Mouse (Mus musculus) heart, embryonic 14.5 days (tissue): ENCODE data around the gene Mlycd. TPM values are rescaled to one million over a fixed set of nuclear protein-coding genes. Genes with fewer than 3 reads are reported as not detected.

ENCODE experiments used
- ATAC-seq: fragments of 200-750 bp; cut with Nextera tagmentation; 2 replicates; pipeline ENCODE4 v1.8.0; 2017; ENCODE audit warnings: low read depth, moderate TSS enrichment; ENCODE audit not compliant: insufficient number of reproducible peaks, insufficient read depth, low FRiP score
- H3K27ac ChIP-seq, 2 experiments: fragments of 200-500 bp in 1 of 2; fragments of 300-500 bp in 1 of 2; sonication (generic) in 1 of 2; replicated peaks in 1 of 2; 2 replicates each; pipeline ENCODE4 v1.5.1; 2012 to 2014; ENCODE audit warnings: low read depth in 2 of 2, low read length in 2 of 2, control low read depth in 1 of 2, mild to moderate bottlenecking in 1 of 2, mixed read lengths in 1 of 2; ENCODE audit not compliant: control insufficient read depth in 1 of 2, insufficient read depth in 1 of 2
- H3K27me3 ChIP-seq: fragments of 300-500 bp; sonication (generic); 2 replicates; pipeline ENCODE4 v1.6.1; 2014; ENCODE audit warnings: mild to moderate bottlenecking, low read length, control low read depth; ENCODE audit not compliant: control insufficient read depth, insufficient read depth
- H3K36me3 ChIP-seq: fragments of 300-500 bp; sonication (generic); 2 replicates; pipeline ENCODE4 v1.6.1; 2014; ENCODE audit warnings: mild to moderate bottlenecking, control low read depth, low read length, mixed read lengths; ENCODE audit not compliant: control insufficient read depth, insufficient read depth
- H3K4me1 ChIP-seq, 2 experiments: fragments of 200-500 bp in 1 of 2; fragments of 300-500 bp in 1 of 2; sonication (generic) in 1 of 2; 2 replicates each; pipeline ENCODE4 v1.6.1; 2012 to 2014; ENCODE audit warnings: low read length in 2 of 2, control low read depth in 1 of 2, mixed read lengths in 1 of 2; ENCODE audit not compliant: control insufficient read depth in 2 of 2, insufficient read depth in 2 of 2
- H3K4me2 ChIP-seq: fragments of 300-500 bp; sonication (generic); 2 replicates; pipeline ENCODE4 v1.6.1; 2014; ENCODE audit warnings: mild to moderate bottlenecking, low read length
- H3K4me3 ChIP-seq, 2 experiments: fragments of 200-500 bp in 1 of 2; fragments of 300-500 bp in 1 of 2; sonication (generic) in 1 of 2; 2 replicates each; pipeline ENCODE4 v1.5.1; 2012 to 2014; ENCODE audit warnings: low read length in 2 of 2, mild to moderate bottlenecking in 2 of 2, control low read depth in 1 of 2, low read depth in 1 of 2, moderate library complexity in 1 of 2; ENCODE audit not compliant: control insufficient read depth in 1 of 2, insufficient read depth in 1 of 2
- H3K9ac ChIP-seq: fragments of 300-500 bp; sonication (generic); 2 replicates; pipeline ENCODE4 v1.6.1; 2014; ENCODE audit warnings: mild to moderate bottlenecking, low read length
- H3K9me3 ChIP-seq: fragments of 300-500 bp; sonication (generic); 2 replicates; pipeline ENCODE4 v1.6.1; 2016; ENCODE audit warnings: low read length, control low read depth; ENCODE audit not compliant: control insufficient read depth
- WGBS: fragments of 180-500 bp; shearing (Covaris S2); extraction: QIAGEN DNeasy Blood & Tissue Kit; methylation state at CpG from one replicate; pipeline ENCODE4 v1.1.7; 2014; 5-methylcytosine and 5-hydroxymethylcytosine counted together
- polyA plus RNA-seq: library from polyadenylated mRNA; unstranded; fragments of >200 nt; fragmentation: Nextera tagmentation; extraction: Ambion mirVana; gene quantifications from 2 replicates; pipeline ENCODE4 v1.2.1, GENCODE M21; 2014

Mlycd gene
- polyA plus RNA-seq, 1 experiment from 2014 or later, result 25.0 TPM

DNA sequence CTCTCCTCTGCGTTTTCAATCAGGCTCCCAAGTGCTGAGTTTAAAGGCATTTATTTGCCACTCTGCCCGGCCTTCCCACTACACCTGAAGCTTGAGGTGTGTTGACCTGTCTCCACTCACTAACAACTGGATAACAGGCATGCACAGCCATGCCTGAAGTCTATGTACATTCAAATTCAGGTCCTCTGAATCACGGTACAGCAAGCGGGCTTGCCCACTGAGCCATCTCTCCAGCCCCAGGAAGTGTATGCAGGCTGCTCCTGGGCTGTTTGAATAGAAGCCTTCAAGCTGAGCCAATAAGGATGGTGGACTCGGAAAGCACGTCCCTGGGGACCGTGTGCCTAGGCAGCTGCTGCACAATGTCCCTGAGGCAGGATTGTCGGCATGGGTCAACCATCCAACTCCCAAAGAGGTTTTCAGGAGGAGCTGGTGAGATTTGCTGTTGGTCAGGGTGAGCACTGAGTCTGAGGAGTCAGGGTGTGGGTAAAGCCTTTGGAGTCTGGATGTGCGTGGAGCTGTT lies 27.0 kb downstream of the Mlycd start:
- ATAC-seq, result no peak
- no peaks in the 10 kb centered on the region for H3K27me3 ChIP-seq
- no peaks in the 10 kb centered on the region for H3K36me3 ChIP-seq
- no peak overlapping the region for H3K4me2 ChIP-seq
- H3K9me3 ChIP-seq, result no peaks in the 10 kb centered on the region
- peaks cover 25 to 27% of the 10 kb centered on the region in 2 experiments for H3K4me1 ChIP-seq
- no peak overlapping the region for H3K9ac ChIP-seq
- peak overlapping the region in 1 of 2 experiments; percentile 57; a peak in 2 of 4 replicates for H3K27ac ChIP-seq
- H3K4me3 ChIP-seq, result no peak overlapping the region
- 58% methylated on average over 9 of the region's 9 CpGs for WGBS

DNA sequence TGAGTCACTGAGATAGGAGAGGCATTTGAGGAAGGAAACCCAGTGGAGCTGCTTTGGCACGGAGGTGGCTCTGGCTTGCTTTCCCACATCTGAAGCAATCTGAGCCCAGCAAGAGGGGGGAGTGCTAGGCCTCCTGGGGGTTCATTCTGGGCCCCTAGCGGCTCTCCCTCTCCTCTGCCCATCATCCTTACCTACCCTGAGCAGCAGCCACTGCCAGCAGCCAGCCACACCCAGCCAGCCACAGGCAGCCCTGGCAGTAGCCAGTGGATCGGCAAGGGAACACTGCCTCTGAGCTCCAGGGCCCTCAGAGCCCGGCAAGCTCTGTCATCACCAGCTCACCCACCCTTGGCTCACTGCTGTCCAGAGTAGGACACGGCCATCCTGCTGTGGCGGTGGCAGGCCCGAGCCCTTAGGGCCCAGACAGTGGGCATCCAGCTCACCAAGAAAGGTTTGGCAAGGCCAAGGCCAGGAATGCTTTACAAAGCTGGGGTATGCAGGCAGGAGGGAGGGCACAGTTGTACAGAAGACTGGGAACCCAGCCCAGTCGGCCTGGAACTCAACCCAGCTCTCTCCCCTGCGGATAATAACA lies 27.5 kb downstream of the Mlycd start:
- Histone ChIP-seq H3K27ac (peak overlapping the region; percentile 14 to 57; a peak in 3 of 4 replicates), H3K4me1 (peaks cover 25 to 27% of the 10 kb centered on the region in 2 experiments), H3K4me2 (no peak overlapping the region), H3K27me3 (no peaks in the 10 kb centered on the region), H3K9me3 (no peaks in the 10 kb centered on the region), H3K4me3 (no peak overlapping the region), H3K36me3 (no peaks in the 10 kb centered on the region), H3K9ac (no peak overlapping the region)
- 46% methylated on average over 9 of the region's 9 CpGs for WGBS
- 0 out of 2 replicates have a peak, but pooled peaks have one; percentile 6 for ATAC-seq

DNA sequence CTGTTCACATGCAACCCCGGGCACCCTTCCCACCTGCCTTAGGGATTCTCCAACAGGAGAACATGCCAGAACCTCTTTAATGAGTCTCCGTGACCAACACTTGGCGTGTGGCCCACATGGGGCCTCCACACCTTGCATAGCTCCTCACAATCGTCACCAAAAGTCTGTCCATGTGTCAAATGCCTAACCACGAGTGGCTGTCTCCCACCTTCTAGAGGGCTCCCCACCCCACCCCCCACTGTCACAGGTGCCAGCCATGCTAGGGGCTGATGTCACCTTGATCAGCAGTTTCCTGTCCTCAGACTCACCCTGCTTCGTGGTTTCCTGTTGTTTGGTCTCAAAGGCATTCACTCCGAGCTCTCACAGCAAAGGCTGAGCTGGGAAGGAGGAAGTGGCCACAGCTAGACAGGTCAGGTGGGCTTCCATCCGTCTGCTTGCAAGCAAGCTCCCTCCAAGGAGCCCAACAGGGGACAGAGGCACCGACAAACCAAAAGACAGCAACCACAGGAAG lies 29.0 kb downstream of the Mlycd start:
- Histone ChIP-seq H3K4me1 (peaks cover 25 to 27% of the 10 kb centered on the region in 2 experiments), H3K4me2 (no peak overlapping the region)
- ATAC-seq, result no peak

GRCm38 (mm10) chr8:119424199-119424733 lies 29.6 kb downstream of the Mlycd start:
- Histone ChIP-seq H3K4me2 (no peak overlapping the region), H3K9me3 (no peaks in the 10 kb centered on the region), H3K4me1 (peaks cover 25 to 27% of the 10 kb centered on the region in 2 experiments), H3K4me3 (no peak overlapping the region), H3K9ac (no peak overlapping the region), H3K27me3 (no peaks in the 10 kb centered on the region), H3K36me3 (no peaks in the 10 kb centered on the region), H3K27ac (peak overlapping the region; percentile 28 to 76; a peak in 2 of 4 replicates)
- no peak for ATAC-seq
- 86% methylated on average over 10 of the region's 10 CpGs for WGBS

More for the DNA sequence above, 29.0 kb downstream of the Mlycd start:
- Histone ChIP-seq H3K36me3 (no peaks in the 10 kb centered on the region), H3K4me3 (no peak overlapping the region), H3K9me3 (no peaks in the 10 kb centered on the region), H3K27ac (peak overlapping the region; percentile 28 to 76; a peak in 2 of 4 replicates), H3K27me3 (no peaks in the 10 kb centered on the region), H3K9ac (no peak overlapping the region)
- WGBS, result 45% methylated on average over 9 of the region's 9 CpGs

DNA sequence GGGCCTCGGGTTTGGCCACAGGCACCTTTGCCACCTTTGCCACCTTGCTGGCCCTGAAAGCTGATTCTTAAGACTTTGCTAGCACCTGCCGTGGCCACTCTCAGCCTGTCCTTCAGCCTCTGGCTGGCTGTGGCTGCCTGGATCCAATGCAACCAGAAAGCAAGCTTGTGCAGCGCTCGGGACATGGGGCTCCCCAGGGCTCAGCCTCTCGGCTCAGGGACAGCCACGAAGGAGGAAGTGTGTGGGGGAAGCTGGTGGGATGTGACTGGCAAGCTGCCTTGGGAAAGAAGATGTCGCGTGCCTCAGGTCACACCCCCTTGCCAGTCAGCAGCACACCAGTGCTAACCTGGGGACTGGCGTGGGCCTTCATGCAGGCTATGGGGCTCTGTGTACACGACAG lies 30.1 kb downstream of the Mlycd start:
- Histone ChIP-seq H3K4me3 (no peak overlapping the region), H3K27me3 (no peaks in the 10 kb centered on the region), H3K36me3 (no peaks in the 10 kb centered on the region), H3K9me3 (no peaks in the 10 kb centered on the region), H3K27ac (peak overlapping the region in 1 of 2 experiments; percentile 76; a peak in 2 of 4 replicates), H3K9ac (no peak overlapping the region), H3K4me2 (no peak overlapping the region), H3K4me1 (peaks cover 25 to 27% of the 10 kb centered on the region in 2 experiments)
- ATAC-seq, result no peak
- 68% methylated on average over 10 of the region's 10 CpGs for WGBS

DNA sequence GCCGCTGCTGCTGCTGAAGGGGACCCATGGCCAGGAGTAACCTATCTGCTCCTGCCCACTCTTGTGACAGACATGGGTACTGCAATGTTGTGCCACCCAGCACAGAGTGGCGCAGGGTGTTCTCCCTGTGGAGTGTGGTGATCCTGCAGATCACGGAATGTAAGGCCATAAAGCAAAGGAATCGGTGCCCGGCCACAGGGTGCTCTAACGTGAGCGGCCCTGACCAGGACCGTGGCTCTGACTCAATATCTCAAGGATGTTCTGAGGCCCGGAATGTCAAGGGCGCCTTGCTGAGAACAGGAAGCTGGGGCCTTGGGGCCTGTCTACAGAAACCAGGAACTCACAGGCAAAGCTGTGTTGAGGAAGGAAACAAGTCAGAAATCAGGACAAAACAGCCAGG lies 30.9 kb downstream of the Mlycd start:
- no peak overlapping the region for H3K9ac ChIP-seq
- no peak for ATAC-seq
- H3K27me3 ChIP-seq, result no peaks in the 10 kb centered on the region
- no peak overlapping the region for H3K4me2 ChIP-seq
- WGBS, result 70% methylated on average over 10 of the region's 10 CpGs
- peaks cover 25 to 27% of the 10 kb centered on the region in 2 experiments for H3K4me1 ChIP-seq
- H3K27ac ChIP-seq, result peak overlapping the region; percentile 69 to 76
- H3K9me3 ChIP-seq, result no peaks in the 10 kb centered on the region
- H3K36me3 ChIP-seq, result no peaks in the 10 kb centered on the region
- H3K4me3 ChIP-seq, result no peak overlapping the region

GRCm38 (mm10) chr8:119426069-119426735 lies 31.5 kb downstream of the Mlycd start:
- 71% methylated on average over 6 of the region's 6 CpGs for WGBS
- Histone ChIP-seq H3K27me3 (no peaks in the 10 kb centered on the region), H3K9ac (no peak overlapping the region), H3K4me2 (no peak overlapping the region), H3K9me3 (no peaks in the 10 kb centered on the region), H3K27ac (peak overlapping the region; percentile 69 to 76), H3K4me1 (peaks cover 25 to 27% of the 10 kb centered on the region in 2 experiments), H3K4me3 (no peak overlapping the region), H3K36me3 (no peaks in the 10 kb centered on the region)
- no peak for ATAC-seq
